Mouse (Mus musculus): ENCODE measurements around the gene Olfr262. TPM values are rescaled to one million over a fixed set of nuclear protein-coding genes. Genes with fewer than 3 reads are reported as not detected.
"Not testable (repeated sequence)": the region's sequence is repeated elsewhere in the genome, so short reads cannot be mapped to it uniquely, and the experiment has no call there.

The Olfr262 gene
- not detected in 2 replicates for polyA plus RNA-seq (2016; fragmentation: Nextera tagmentation; extraction: Ambion mirVana)

DNA sequence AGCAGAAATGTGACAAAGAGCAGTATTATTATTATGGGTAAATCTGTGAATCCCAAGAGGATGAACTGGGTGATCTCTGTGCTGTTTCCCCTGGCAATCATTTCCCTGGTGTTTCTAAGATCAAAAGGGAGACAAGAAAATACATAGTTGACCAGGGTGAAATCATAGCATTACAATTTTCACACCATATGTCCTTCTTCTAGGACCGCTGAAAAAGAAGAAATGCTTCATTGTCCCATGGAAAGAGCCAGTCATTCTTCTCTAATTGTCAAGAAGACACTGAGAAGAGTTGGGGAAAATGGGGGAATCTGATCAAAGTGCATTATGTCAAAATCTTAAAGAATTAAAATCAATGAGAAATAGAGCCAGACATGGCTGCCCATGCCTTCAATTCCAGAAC is at the start of gene Olfr262:
Gene Olfr262, minus strand, starts transcription at position 101 of the 400 bp plus-strand sequence.
- Histone ChIP-seq H3K27me3 (no peaks in the 10 kb centered on the region), H3K27ac (replicated peaks) (no peak within 1 kb of the TSS), H3K9me3 (no peaks in the 10 kb centered on the region), H3K4me3 (no peak within 1 kb of the TSS), H3K4me1 (no peaks in the 10 kb centered on the region), H3K4me2 (replicated peaks) (no peak within 1 kb of the TSS), H3K9ac (replicated peaks) (no peak within 1 kb of the TSS), H3K36me3 (no peaks in the 10 kb centered on the region)
- 87% methylated on average over 1 of the region's 1 CpGs for WGBS
- ATAC-seq (ENCODE audit: low FRiP score, low read depth) = no peak

- WGBS = 76% methylated on average over 2 of the region's 2 CpGs
- no peak for ATAC-seq (ENCODE audit: low FRiP score, low read depth)
- H3K36me3 ChIP-seq = no peaks in the 10 kb centered on the region
- no peak within 1 kb of the TSS for H3K4me2 ChIP-seq (replicated peaks)
- no peaks in the 10 kb centered on the region for H3K4me1 ChIP-seq
- no peaks in the 10 kb centered on the region for H3K27me3 ChIP-seq
- no peaks in the 10 kb centered on the region for H3K9me3 ChIP-seq
- H3K27ac ChIP-seq (replicated peaks) = no peak within 1 kb of the TSS
- H3K4me3 ChIP-seq = no peak within 1 kb of the TSS
- no peak within 1 kb of the TSS for H3K9ac ChIP-seq (replicated peaks)
Observed at GRCm38 (mm10) chr19:12279554-12279953, 38.1 kb upstream of the Olfr262 start, which contains the start of gene Olfr1434. Olfr1434 (plus strand) TSS chr19:12279854.

GRCm38 (mm10) chr19:12260732-12261131 is 19.3 kb upstream of the Olfr262 start, which contains the start of gene Olfr235:
Olfr235 (plus strand) TSS chr19:12261032.
- Histone ChIP-seq H3K4me1 (no peaks in the 10 kb centered on the region), H3K9ac (replicated peaks) (no peak within 1 kb of the TSS), H3K4me3 (no peak within 1 kb of the TSS), H3K9me3 (no peaks in the 10 kb centered on the region), H3K27me3 (no peaks in the 10 kb centered on the region), H3K4me2 (replicated peaks) (no peak within 1 kb of the TSS), H3K36me3 (no peaks in the 10 kb centered on the region), H3K27ac (replicated peaks) (no peak within 1 kb of the TSS)
- 59% methylated on average over 1 of the region's 1 CpGs for WGBS
- ATAC-seq (ENCODE audit: low FRiP score, low read depth) = no peak

DNA sequence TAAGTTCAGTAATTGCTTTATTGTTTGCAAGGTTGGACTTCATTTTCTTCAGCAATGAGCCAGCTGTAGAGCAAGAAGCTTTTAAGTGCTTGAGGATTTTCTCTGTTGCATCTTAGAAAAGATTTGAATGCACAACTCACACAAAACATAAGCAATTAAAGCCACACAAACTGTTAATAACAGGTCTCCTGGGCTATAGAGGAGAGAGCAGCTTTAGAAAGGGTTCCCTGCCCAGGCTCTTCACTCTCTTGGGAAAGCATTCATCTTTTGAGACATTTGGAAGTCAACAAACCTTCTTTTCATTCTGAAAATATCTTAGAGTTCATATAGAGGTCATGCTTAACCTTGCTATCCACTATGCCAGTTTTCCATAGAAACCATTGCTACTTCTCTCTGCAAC is 9.0 kb downstream of the Olfr262 start, which contains the start of gene Olfr1432:
Gene Olfr1432, minus strand, starts transcription at position 101 of the 400 bp plus-strand sequence.
- not testable (repeated sequence) for H3K4me3 ChIP-seq; H3K4me2 ChIP-seq (replicated peaks); H3K27me3 ChIP-seq; ATAC-seq (ENCODE audit: low FRiP score, low read depth); H3K9me3 ChIP-seq; H3K9ac ChIP-seq (replicated peaks); H3K27ac ChIP-seq (replicated peaks); H3K36me3 ChIP-seq; H3K4me1 ChIP-seq

DNA sequence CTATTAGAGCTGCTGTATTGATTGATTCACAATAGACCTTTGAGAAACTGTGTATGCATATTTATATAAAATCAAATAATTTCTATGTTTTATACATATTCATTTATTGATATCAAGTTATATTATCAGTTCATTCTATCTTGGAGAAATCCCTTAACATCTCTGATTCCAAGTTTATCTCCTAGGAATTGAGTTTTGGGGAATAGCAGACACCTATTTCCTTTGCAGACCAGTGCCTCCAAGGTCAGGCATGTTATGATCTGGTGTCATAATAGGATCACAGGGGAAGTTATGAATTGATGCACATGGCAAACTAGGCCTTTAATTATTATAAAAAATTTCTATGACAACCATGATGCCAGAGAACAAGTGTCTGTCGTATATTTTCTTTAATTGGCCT is 41.1 kb downstream of the Olfr262 start, which contains the start of gene Olfr1431:
Gene Olfr1431, plus strand, starts transcription at position 301 of the 400 bp plus-strand sequence.
- Histone ChIP-seq H3K27ac (replicated peaks) (no peak within 1 kb of the TSS), H3K9ac (replicated peaks) (no peak within 1 kb of the TSS), H3K9me3 (no peaks in the 10 kb centered on the region; the same call in 1 of the 2 replicates), H3K4me3 (no peak within 1 kb of the TSS), H3K4me2 (replicated peaks) (no peak within 1 kb of the TSS), H3K27me3 (no peaks in the 10 kb centered on the region), H3K36me3 (no peaks in the 10 kb centered on the region), H3K4me1 (no peaks in the 10 kb centered on the region)
- ATAC-seq (ENCODE audit: low FRiP score, low read depth) = no peak
- 88% methylated on average over 1 of the region's 1 CpGs for WGBS

DNA sequence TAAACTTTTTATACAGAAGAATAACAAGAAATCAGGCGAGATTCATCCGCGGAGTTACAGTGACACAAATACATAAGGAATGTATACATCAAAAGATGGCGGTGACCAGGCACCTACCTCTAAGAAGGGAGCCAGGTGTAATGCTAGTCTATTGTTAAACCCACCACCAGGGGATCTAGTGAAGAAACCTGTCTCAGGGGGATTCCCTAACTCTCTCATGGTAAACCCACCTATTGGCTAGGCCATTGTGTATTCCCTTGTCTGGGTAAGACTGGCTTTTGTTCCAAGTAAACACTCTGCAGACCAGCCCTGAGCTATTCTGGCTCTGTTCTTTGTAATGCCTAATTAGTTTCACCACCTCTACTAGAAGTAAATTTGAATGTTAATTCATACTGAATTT is 42.4 kb downstream of the Olfr262 start:
- H3K9ac ChIP-seq (replicated peaks); H3K4me2 ChIP-seq (replicated peaks); ATAC-seq (ENCODE audit: low FRiP score, low read depth); H3K27ac ChIP-seq (replicated peaks); H3K9me3 ChIP-seq; H3K4me1 ChIP-seq; H3K36me3 ChIP-seq; H3K27me3 ChIP-seq; H3K4me3 ChIP-seq: not testable (repeated sequence)
- 70% methylated on average over 4 of the region's 4 CpGs for WGBS

Other genes with a start within 250 kb of the Olfr262 start
- gene Olfr1423, start 200.3 kb downstream of the Olfr262 start, polyA plus RNA-seq (2016; fragmentation: Nextera tagmentation; extraction: Ambion mirVana) = 0.04 TPM in 1 of 2 replicates, not detected in the other
- not detected in 2 replicates for gene Olfr1424, start 179.0 kb downstream of the Olfr262 start, polyA plus RNA-seq (2016; fragmentation: Nextera tagmentation; extraction: Ambion mirVana)
- gene Olfr1425, start 163.9 kb downstream of the Olfr262 start, polyA plus RNA-seq (2016; fragmentation: Nextera tagmentation; extraction: Ambion mirVana) = not detected in 2 replicates
- not detected in 2 replicates for gene Olfr1426, start 149.6 kb downstream of the Olfr262 start, polyA plus RNA-seq (2016; fragmentation: Nextera tagmentation; extraction: Ambion mirVana)
- gene Olfr1427, start 138.3 kb downstream of the Olfr262 start, polyA plus RNA-seq (2016; fragmentation: Nextera tagmentation; extraction: Ambion mirVana) = not detected in 2 replicates
- not detected in 2 replicates for gene Olfr1428, start 125.8 kb downstream of the Olfr262 start, polyA plus RNA-seq (2016; fragmentation: Nextera tagmentation; extraction: Ambion mirVana)
- not detected in 2 replicates for gene Olfr76, start 118.5 kb downstream of the Olfr262 start, polyA plus RNA-seq (2016; fragmentation: Nextera tagmentation; extraction: Ambion mirVana)
- not detected in 2 replicates for gene Olfr1555-ps1, start 71.5 kb downstream of the Olfr262 start, polyA plus RNA-seq (2016; fragmentation: Nextera tagmentation; extraction: Ambion mirVana)
- not detected in 2 replicates for gene Olfr1431, start 41.0 kb downstream of the Olfr262 start, polyA plus RNA-seq (2016; fragmentation: Nextera tagmentation; extraction: Ambion mirVana)
- gene Olfr1432, start 9.1 kb downstream of the Olfr262 start, polyA plus RNA-seq (2016; fragmentation: Nextera tagmentation; extraction: Ambion mirVana) = not detected in 2 replicates
- not detected in 2 replicates for gene Olfr235, start 19.4 kb upstream of the Olfr262 start, polyA plus RNA-seq (2016; fragmentation: Nextera tagmentation; extraction: Ambion mirVana)
- not detected in 2 replicates for gene Olfr1434, start 38.2 kb upstream of the Olfr262 start, polyA plus RNA-seq (2016; fragmentation: Nextera tagmentation; extraction: Ambion mirVana)
- gene Olfr1436, start 57.5 kb upstream of the Olfr262 start, polyA plus RNA-seq (2016; fragmentation: Nextera tagmentation; extraction: Ambion mirVana) = not detected in 2 replicates
- not detected in 2 replicates for gene Olfr1437, start 83.4 kb upstream of the Olfr262 start, polyA plus RNA-seq (2016; fragmentation: Nextera tagmentation; extraction: Ambion mirVana)
- not detected in 2 replicates for gene Olfr1438-ps1, start 94.3 kb upstream of the Olfr262 start, polyA plus RNA-seq (2016; fragmentation: Nextera tagmentation; extraction: Ambion mirVana)
- gene Olfr1440, start 145.6 kb upstream of the Olfr262 start, polyA plus RNA-seq (2016; fragmentation: Nextera tagmentation; extraction: Ambion mirVana) = not detected in 2 replicates
- gene Olfr1441, start 175.8 kb upstream of the Olfr262 start, polyA plus RNA-seq (2016; fragmentation: Nextera tagmentation; extraction: Ambion mirVana) = not detected in 2 replicates
- gene Pfpl, start 186.2 kb upstream of the Olfr262 start, polyA plus RNA-seq (2016; fragmentation: Nextera tagmentation; extraction: Ambion mirVana) = not detected in 2 replicates
- gene Mpeg1, start 219.1 kb upstream of the Olfr262 start, polyA plus RNA-seq (2016; fragmentation: Nextera tagmentation; extraction: Ambion mirVana) = 0.43 and 0.48 TPM in 2 replicates